Mouse (Mus musculus) neural tube, embryonic 13.5 days (tissue): Measurements from ENCODE around the gene Peli2. TPM values are rescaled to one million over a fixed set of nuclear protein-coding genes. Genes with fewer than 3 reads are reported as not detected.

Source experiments
- ATAC-seq: fragments of 200-750 bp; cut with Nextera tagmentation; 2 replicates; pipeline ENCODE4 v1.8.0; 2017; ENCODE audit warnings: low read depth, mild to moderate bottlenecking, moderate TSS enrichment, moderate library complexity
- H3K27ac ChIP-seq: fragments of 300-500 bp; sonication (generic); replicated peaks from 2 replicates; pipeline ENCODE4 v1.5.1; 2015; ENCODE audit warnings: moderate library complexity, mild to moderate bottlenecking, inconsistent platforms
- H3K27me3 ChIP-seq: fragments of 300-500 bp; sonication (generic); 2 replicates; pipeline ENCODE4 v1.6.1; 2015; ENCODE audit warnings: mild to moderate bottlenecking, inconsistent platforms
- H3K36me3 ChIP-seq: fragments of 300-500 bp; sonication (generic); 2 replicates; pipeline ENCODE4 v1.6.1; 2015; ENCODE audit warnings: mild to moderate bottlenecking, inconsistent platforms
- H3K4me1 ChIP-seq: fragments of 300-500 bp; sonication (generic); replicated peaks from 2 replicates; pipeline ENCODE4 v1.6.1; 2015; ENCODE audit warnings: inconsistent platforms
- H3K4me2 ChIP-seq: fragments of 300-500 bp; sonication (generic); 2 replicates; pipeline ENCODE4 v1.6.1; 2015; ENCODE audit warnings: inconsistent platforms, mild to moderate bottlenecking, moderate library complexity
- H3K4me3 ChIP-seq: fragments of 300-500 bp; sonication (generic); 2 replicates; pipeline ENCODE4 v1.5.1; 2015; ENCODE audit warnings: mild to moderate bottlenecking, inconsistent platforms
- H3K9ac ChIP-seq: fragments of 300-500 bp; sonication (generic); 2 replicates; pipeline ENCODE4 v1.6.1; 2015; ENCODE audit warnings: moderate library complexity, mild to moderate bottlenecking, inconsistent platforms
- H3K9me3 ChIP-seq: fragments of 300-500 bp; sonication (generic); 2 replicates; pipeline ENCODE4 v1.6.1; 2016; ENCODE audit warnings: inconsistent platforms
- WGBS: fragments of 180-500 bp; shearing (Covaris S2); methylation state at CpG from one replicate; pipeline ENCODE4 v1.1.7; 2015; 5-methylcytosine and 5-hydroxymethylcytosine counted together
- polyA plus RNA-seq: library from polyadenylated mRNA; unstranded; fragments of >200 nt; fragmentation: Nextera tagmentation; extraction: Ambion mirVana; gene quantifications from 2 replicates; pipeline ENCODE4 v1.2.1, GENCODE M21; 2015

Peli2 gene
- polyA plus RNA-seq, 1 experiment from 2014 or later, result 10.8 TPM

- no peaks in the 10 kb centered on the region for H3K27me3 ChIP-seq
- H3K4me2 ChIP-seq, result no peak overlapping the region
- 87% methylated on average over 6 of the region's 6 CpGs for WGBS
- H3K36me3 ChIP-seq, result no peaks in the 10 kb centered on the region
- no peaks in the 10 kb centered on the region for H3K9me3 ChIP-seq
- peaks cover 69% of the 10 kb centered on the region for H3K4me1 ChIP-seq
- no peak for ATAC-seq
- H3K27ac ChIP-seq, result no peak overlapping the region
- H3K9ac ChIP-seq, result no peak overlapping the region
- no peak overlapping the region for H3K4me3 ChIP-seq
Measured at GRCm38 (mm10) chr14:48130021-48130420, 9.4 kb downstream of the Peli2 start.

- WGBS, result 50% methylated on average over 20 of the region's 20 CpGs
- peaks cover 70% of the 10 kb centered on the region for H3K4me1 ChIP-seq
- H3K36me3 ChIP-seq, result no peaks in the 10 kb centered on the region
- no peak for ATAC-seq
- H3K9me3 ChIP-seq, result no peaks in the 10 kb centered on the region
- peak overlapping the region; percentile 1; the same call in 1 of the 2 replicates for H3K4me2 ChIP-seq
- H3K9ac ChIP-seq, result peak overlapping the region; percentile 23; the same call in 1 of the 2 replicates
- H3K27me3 ChIP-seq, result no peaks in the 10 kb centered on the region
- H3K4me3 ChIP-seq, result no peak overlapping the region
- peak overlapping the region; percentile 49 for H3K27ac ChIP-seq
Measured at GRCm38 (mm10) chr14:48130761-48131575, 10.3 kb downstream of the Peli2 start.

GRCm38 (mm10) chr14:48131576-48131922 is 10.9 kb downstream of the Peli2 start:
- WGBS, result 68% methylated on average over 4 of the region's 4 CpGs
- peak overlapping the region; percentile 1; the same call in 1 of the 2 replicates for H3K4me2 ChIP-seq

GRCm38 (mm10) chr14:48132241-48132640 is 11.6 kb downstream of the Peli2 start:
- H3K36me3 ChIP-seq, result no peaks in the 10 kb centered on the region
- H3K4me2 ChIP-seq, result no peak overlapping the region
- no peak overlapping the region for H3K4me3 ChIP-seq
- peaks cover 72% of the 10 kb centered on the region for H3K4me1 ChIP-seq
- no peaks in the 10 kb centered on the region for H3K9me3 ChIP-seq
- 81% methylated on average over 3 of the region's 3 CpGs for WGBS
- H3K9ac ChIP-seq, result no peak overlapping the region; the same call in 1 of the 2 replicates
- no peaks in the 10 kb centered on the region for H3K27me3 ChIP-seq
- H3K27ac ChIP-seq, result peak overlapping the region; percentile 33; the same call in 1 of the 2 replicates
- ATAC-seq, result no peak

More at GRCm38 (mm10) chr14:48131576-48131922, 10.9 kb downstream of the Peli2 start:
- Histone ChIP-seq H3K4me1 (peaks cover 72% of the 10 kb centered on the region), H3K9me3 (no peaks in the 10 kb centered on the region), H3K4me3 (no peak overlapping the region), H3K9ac (peak overlapping the region; percentile 23), H3K36me3 (no peaks in the 10 kb centered on the region), H3K27ac (peak overlapping the region; percentile 33), H3K27me3 (no peaks in the 10 kb centered on the region)
- peak; percentile 33; the same call in 1 of the 2 replicates for ATAC-seq

- peaks cover 72% of the 10 kb centered on the region for H3K4me1 ChIP-seq
Measured at GRCm38 (mm10) chr14:48132865-48133802, 12.5 kb downstream of the Peli2 start.

GRCm38 (mm10) chr14:48134344-48134743 is 13.7 kb downstream of the Peli2 start:
- Histone ChIP-seq H3K4me2 (0 out of 2 replicates have a peak overlapping the region, but pooled peaks have one; percentile 8), H3K9ac (no peak overlapping the region), H3K4me1 (peaks cover 75% of the 10 kb centered on the region), H3K9me3 (no peaks in the 10 kb centered on the region), H3K36me3 (no peaks in the 10 kb centered on the region), H3K27me3 (no peaks in the 10 kb centered on the region), H3K27ac (no peak overlapping the region), H3K4me3 (no peak overlapping the region)
- ATAC-seq, result no peak
- WGBS, result 54% methylated on average over 7 of the region's 7 CpGs

More at GRCm38 (mm10) chr14:48132865-48133802, 12.5 kb downstream of the Peli2 start:
- no peaks in the 10 kb centered on the region for H3K9me3 ChIP-seq
- H3K4me2 ChIP-seq, result no peak overlapping the region; the same call in 1 of the 2 replicates
- no peak overlapping the region for H3K9ac ChIP-seq
- no peaks in the 10 kb centered on the region for H3K27me3 ChIP-seq
- 44% methylated on average over 21 of the region's 21 CpGs for WGBS
- no peak overlapping the region for H3K4me3 ChIP-seq
- ATAC-seq, result no peak
- no peak overlapping the region for H3K27ac ChIP-seq
- no peaks in the 10 kb centered on the region for H3K36me3 ChIP-seq

- ATAC-seq, result 0 out of 2 replicates have a peak, but pooled peaks have one; percentile 33
- no peak overlapping the region for H3K9ac ChIP-seq
- 0 out of 2 replicates have a peak overlapping the region, but pooled peaks have one; percentile 6 for H3K4me2 ChIP-seq
- H3K4me3 ChIP-seq, result no peak overlapping the region
- H3K4me1 ChIP-seq, result peaks cover 72% of the 10 kb centered on the region
- no peaks in the 10 kb centered on the region for H3K36me3 ChIP-seq
- no peaks in the 10 kb centered on the region for H3K9me3 ChIP-seq
- no peaks in the 10 kb centered on the region for H3K27me3 ChIP-seq
- peak overlapping the region; percentile 14; the same call in 1 of the 2 replicates for H3K27ac ChIP-seq
- WGBS, result 23% methylated on average over 11 of the region's 11 CpGs
Measured at GRCm38 (mm10) chr14:48135816-48136345, 15.3 kb downstream of the Peli2 start.

GRCm38 (mm10) chr14:48137731-48138130 is 17.1 kb downstream of the Peli2 start:
- Histone ChIP-seq H3K4me1 (peaks cover 58% of the 10 kb centered on the region), H3K9ac (no peak overlapping the region), H3K4me3 (no peak overlapping the region), H3K27me3 (no peaks in the 10 kb centered on the region), H3K27ac (no peak overlapping the region), H3K4me2 (no peak overlapping the region), H3K9me3 (no peaks in the 10 kb centered on the region), H3K36me3 (no peaks in the 10 kb centered on the region)
- no peak for ATAC-seq
- 66% methylated on average over 8 of the region's 8 CpGs for WGBS

GRCm38 (mm10) chr14:48138138-48138537 is 17.5 kb downstream of the Peli2 start:
- Histone ChIP-seq H3K4me2 (no peak overlapping the region), H3K27me3 (no peaks in the 10 kb centered on the region), H3K27ac (no peak overlapping the region), H3K4me3 (no peak overlapping the region), H3K36me3 (no peaks in the 10 kb centered on the region), H3K4me1 (peaks cover 58% of the 10 kb centered on the region), H3K9ac (no peak overlapping the region), H3K9me3 (no peaks in the 10 kb centered on the region)
- no peak for ATAC-seq
- WGBS, result 55% methylated on average over 8 of the region's 8 CpGs

GRCm38 (mm10) chr14:48139409-48139808 is 18.8 kb downstream of the Peli2 start:
- H3K36me3 ChIP-seq, result no peaks in the 10 kb centered on the region
- no peak overlapping the region for H3K4me3 ChIP-seq
- no peaks in the 10 kb centered on the region for H3K9me3 ChIP-seq
- no peak for ATAC-seq
- no peak overlapping the region for H3K4me2 ChIP-seq
- no peak overlapping the region for H3K9ac ChIP-seq
- WGBS, result 89% methylated on average over 3 of the region's 3 CpGs
- H3K4me1 ChIP-seq, result peaks cover 54% of the 10 kb centered on the region
- no peak overlapping the region for H3K27ac ChIP-seq
- no peaks in the 10 kb centered on the region for H3K27me3 ChIP-seq

- H3K27ac ChIP-seq, result no peak overlapping the region
- H3K4me1 ChIP-seq, result peaks cover 35% of the 10 kb centered on the region
- H3K27me3 ChIP-seq, result no peaks in the 10 kb centered on the region
- H3K9ac ChIP-seq, result no peak overlapping the region
- no peak for ATAC-seq
- H3K4me2 ChIP-seq, result no peak overlapping the region
- WGBS, result 78% methylated on average over 8 of the region's 8 CpGs
- H3K9me3 ChIP-seq, result no peaks in the 10 kb centered on the region
- H3K4me3 ChIP-seq, result no peak overlapping the region
- H3K36me3 ChIP-seq, result no peaks in the 10 kb centered on the region
Measured at GRCm38 (mm10) chr14:48141694-48142093, 21.1 kb downstream of the Peli2 start.
